Mouse (Mus musculus): ENCODE data around the gene Gm20458.
A peak's percentile ranks its signal among the peaks of the same experiment; 100 is the strongest.

Gm20458 gene

GRCm38 (mm10) chr2:164460745-164461551 is at the start of gene Gm20458:
TSS of gene Gm20458 (plus strand) at chr2:164460967.
- DNase-seq (ENCODE audit: low read depth, low spot score) = peak; percentile 99

GRCm38 (mm10) chr2:164414167-164414566 is 46.6 kb upstream of the Gm20458 start:
- no peak for DNase-seq (ENCODE audit: low read depth, low spot score)

GRCm38 (mm10) chr2:164414581-164414980 is 46.2 kb upstream of the Gm20458 start:
- no peak for DNase-seq (ENCODE audit: low read depth, low spot score)

GRCm38 (mm10) chr2:164417198-164417597 is 43.6 kb upstream of the Gm20458 start:
- no peak for DNase-seq (ENCODE audit: low read depth, low spot score)

GRCm38 (mm10) chr2:164418308-164418875 is 42.4 kb upstream of the Gm20458 start:
- no peak for DNase-seq (ENCODE audit: low read depth, low spot score)

- DNase-seq (ENCODE audit: low read depth, low spot score) = no peak
Measured at GRCm38 (mm10) chr2:164419489-164419888, 41.3 kb upstream of the Gm20458 start.

GRCm38 (mm10) chr2:164421306-164421705 is 39.5 kb upstream of the Gm20458 start:
- no peak for DNase-seq (ENCODE audit: low read depth, low spot score)

- DNase-seq (ENCODE audit: low read depth, low spot score) = no peak
Measured at GRCm38 (mm10) chr2:164421979-164422378, 38.8 kb upstream of the Gm20458 start.

GRCm38 (mm10) chr2:164422675-164423393 is 37.9 kb upstream of the Gm20458 start:
- DNase-seq (ENCODE audit: low read depth, low spot score) = no peak

GRCm38 (mm10) chr2:164423464-164423863 is 37.3 kb upstream of the Gm20458 start:
- DNase-seq (ENCODE audit: low read depth, low spot score) = no peak

GRCm38 (mm10) chr2:164424406-164424805 is 36.4 kb upstream of the Gm20458 start:
- no peak for DNase-seq (ENCODE audit: low read depth, low spot score)

- DNase-seq (ENCODE audit: low read depth, low spot score) = no peak
Measured at GRCm38 (mm10) chr2:164425401-164425800, 35.4 kb upstream of the Gm20458 start.

GRCm38 (mm10) chr2:164426121-164426520 is 34.6 kb upstream of the Gm20458 start:
- no peak for DNase-seq (ENCODE audit: low read depth, low spot score)

GRCm38 (mm10) chr2:164426952-164427351 is 33.8 kb upstream of the Gm20458 start:
- DNase-seq (ENCODE audit: low read depth, low spot score) = no peak

GRCm38 (mm10) chr2:164428451-164428850 is 32.3 kb upstream of the Gm20458 start:
- no peak for DNase-seq (ENCODE audit: low read depth, low spot score)

- DNase-seq (ENCODE audit: low read depth, low spot score) = no peak
Measured at GRCm38 (mm10) chr2:164429881-164430615, 30.7 kb upstream of the Gm20458 start.

GRCm38 (mm10) chr2:164430697-164431096 is 30.1 kb upstream of the Gm20458 start:
- no peak for DNase-seq (ENCODE audit: low read depth, low spot score)

GRCm38 (mm10) chr2:164431676-164432465 is 28.9 kb upstream of the Gm20458 start:
- DNase-seq (ENCODE audit: low read depth, low spot score) = no peak

- DNase-seq (ENCODE audit: low read depth, low spot score) = no peak
Measured at GRCm38 (mm10) chr2:164432541-164433191, 28.1 kb upstream of the Gm20458 start.

GRCm38 (mm10) chr2:164433278-164433895 is 27.4 kb upstream of the Gm20458 start:
- DNase-seq (ENCODE audit: low read depth, low spot score) = no peak

All from telencephalon, adult 2 months (tissue).